Mouse (Mus musculus): Measurements from ENCODE around the gene Plekhg4.
A peak's percentile ranks its signal among the peaks of the same experiment; 100 is the strongest.

The Plekhg4 gene

GRCm38 (mm10) chr8:105373032-105373431, at the start of gene Plekhg4:
Gene Plekhg4, plus strand, starts transcription at chr8:105373274.
- no peak for TF ChIP-seq GATA4 (IDR thresholded peaks at IDR 0.05; ENCODE audit: insufficient replicate concordance, low read length)

- no peak for TF ChIP-seq GATA4 (IDR thresholded peaks at IDR 0.05; ENCODE audit: insufficient replicate concordance, low read length)
Measured at GRCm38 (mm10) chr8:105325641-105326093, 47.4 kb upstream of the Plekhg4 start.

GRCm38 (mm10) chr8:105326141-105326672, 46.9 kb upstream of the Plekhg4 start, which contains the start of the genes Lrrc29 and Tmem208:
Gene Lrrc29, minus strand, starts transcription at chr8:105326278.
Gene Tmem208, plus strand, starts transcription at chr8:105326354.
- peak; percentile 62; the same call in 1 of the 2 replicates for TF ChIP-seq GATA4 (IDR thresholded peaks at IDR 0.05; ENCODE audit: insufficient replicate concordance, low read length)

- no peak for TF ChIP-seq GATA4 (IDR thresholded peaks at IDR 0.05; ENCODE audit: insufficient replicate concordance, low read length)
Measured at GRCm38 (mm10) chr8:105326968-105327367, 46.1 kb upstream of the Plekhg4 start.

- TF ChIP-seq GATA4 (IDR thresholded peaks at IDR 0.05; ENCODE audit: insufficient replicate concordance, low read length): no peak
Measured at GRCm38 (mm10) chr8:105330325-105330724, 42.7 kb upstream of the Plekhg4 start.

- TF ChIP-seq GATA4 (IDR thresholded peaks at IDR 0.05; ENCODE audit: insufficient replicate concordance, low read length): no peak
Measured at GRCm38 (mm10) chr8:105331469-105331868, 41.6 kb upstream of the Plekhg4 start.

GRCm38 (mm10) chr8:105331931-105332330, 41.1 kb upstream of the Plekhg4 start:
- no peak for TF ChIP-seq GATA4 (IDR thresholded peaks at IDR 0.05; ENCODE audit: insufficient replicate concordance, low read length)

GRCm38 (mm10) chr8:105332523-105332922, 40.6 kb upstream of the Plekhg4 start:
- TF ChIP-seq GATA4 (IDR thresholded peaks at IDR 0.05; ENCODE audit: insufficient replicate concordance, low read length): peak; percentile 91

GRCm38 (mm10) chr8:105336373-105337130, 36.5 kb upstream of the Plekhg4 start:
- no peak for TF ChIP-seq GATA4 (IDR thresholded peaks at IDR 0.05; ENCODE audit: insufficient replicate concordance, low read length)

- TF ChIP-seq GATA4 (IDR thresholded peaks at IDR 0.05; ENCODE audit: insufficient replicate concordance, low read length): 0 out of 2 replicates have a peak, but pooled peaks have one; percentile 32
Measured at GRCm38 (mm10) chr8:105338992-105339391, 34.1 kb upstream of the Plekhg4 start.

GRCm38 (mm10) chr8:105339886-105340635, 33.0 kb upstream of the Plekhg4 start:
- no peak for TF ChIP-seq GATA4 (IDR thresholded peaks at IDR 0.05; ENCODE audit: insufficient replicate concordance, low read length)

- no peak for TF ChIP-seq GATA4 (IDR thresholded peaks at IDR 0.05; ENCODE audit: insufficient replicate concordance, low read length)
Measured at GRCm38 (mm10) chr8:105341399-105341798, 31.7 kb upstream of the Plekhg4 start.

- no peak for TF ChIP-seq GATA4 (IDR thresholded peaks at IDR 0.05; ENCODE audit: insufficient replicate concordance, low read length)
Measured at GRCm38 (mm10) chr8:105342768-105343167, 30.3 kb upstream of the Plekhg4 start.

- no peak for TF ChIP-seq GATA4 (IDR thresholded peaks at IDR 0.05; ENCODE audit: insufficient replicate concordance, low read length)
Measured at GRCm38 (mm10) chr8:105343791-105344574, 29.1 kb upstream of the Plekhg4 start.
